Comparison of ENCODE assay signal across 9 mouse cellular contexts in genomic region chr14:105333475-105334094, GRCm38 (mm10).
DNase-seq lines count a peak whose midpoint lies in the region; ATAC-seq and TF ChIP-seq lines count a peak whose summit lies in the region.
"Had no signal": no experiment of that assay in that cellular context is flagged by ENCODE, and none has a peak within 500 bp of the region (broad histone marks: within the 10 kb centered on the region; RNA-seq: fewer than 3 reads in every experiment).

No protein-coding gene starts in this region.

- H3K9ac ChIP-seq in forebrain, embryonic 15.5 days (replicated peaks): peak overlapping the region; percentile 60

- no peaks in the 10 kb centered on the region for H3K36me3 ChIP-seq in forebrain, embryonic 15.5 days

- intact Hi-C loops in left cerebral cortex, adult 2 months (cut with DNase I): loop anchor here (5.0 to 10.0 kb wide), 2 partner anchors 301 to 564 kb away; partner anchors contain the start of gene Spry2

- H3K9me3 ChIP-seq in forebrain, embryonic 15.5 days: no peaks in the 10 kb centered on the region

- peak overlapping the region; percentile 54 for H3K4me2 ChIP-seq in forebrain, embryonic 15.5 days (replicated peaks)

- no peak for TF ChIP-seq CTCF in left cerebral cortex, adult 2 months (IDR thresholded peaks at IDR 0.05)

- no peaks in the 10 kb centered on the region for H3K27me3 ChIP-seq in forebrain, embryonic 15.5 days

- WGBS in forebrain, embryonic 15.5 days: 13% methylated on average over 16 of the region's 16 CpGs

- H3K27ac ChIP-seq in forebrain, embryonic 15.5 days (replicated peaks): peak overlapping the region; percentile 50
- peak overlapping the region; percentile 58; the same call in 1 of the 2 replicates for H3K27ac ChIP-seq in left cerebral cortex, adult 2 months

- H3K4me1 ChIP-seq in forebrain, embryonic 15.5 days: peaks cover 11% of the 10 kb centered on the region

- peak; percentile 77 for ATAC-seq in forebrain, embryonic 15.5 days (replicated peaks)
- ATAC-seq: Patski had no signal

- peak; percentile 17 for DNase-seq in ovary, postnatal 36 days (ENCODE audit: low spot score)
- no peak for DNase-seq in ovary, postnatal 10 days (ENCODE audit: low spot score)
- peak; percentile 60 to 63 for DNase-seq in left cerebral cortex, adult 2 months (ENCODE audit: extremely low spot score in 1 of 2, low spot score in 2 of 2)
- peak; percentile 35 for DNase-seq in right cerebral cortex, postnatal 4 days
- DNase-seq in kidney, postnatal 14 days: no peak
- DNase-seq in spleen, postnatal 36 days (ENCODE audit: low spot score in 2 of 2): no peak
- DNase-seq in kidney, postnatal 36 days: no peak

- H3K4me3 ChIP-seq in forebrain, embryonic 15.5 days: peak overlapping the region; percentile 43
- peak overlapping the region; percentile 48 for H3K4me3 ChIP-seq in left cerebral cortex, adult 2 months

Comparison
In these comparisons a context has a peak if more than half of its experiments do, and no peak if none do; other contexts are left out.
1. DNase-seq: peak in ovary, postnatal 36 days (single experiment), left cerebral cortex, adult 2 months (2 of 2) and right cerebral cortex, postnatal 4 days (single experiment); none in ovary, postnatal 10 days (single experiment), kidney, postnatal 14 days (single experiment), spleen, postnatal 36 days (0 of 2) and kidney, postnatal 36 days (0 of 2).